Mouse (Mus musculus) lung, postnatal 25 days (tissue): ENCODE results near the gene Igfbp3.
A peak's percentile ranks its signal among the peaks of the same experiment; 100 is the strongest.

Experiments used
- DNase-seq: peaks from one replicate; pipeline ENCODE4 v3.0.0; 2022; ENCODE audit warnings: low spot score

The Igfbp3 gene

DNA sequence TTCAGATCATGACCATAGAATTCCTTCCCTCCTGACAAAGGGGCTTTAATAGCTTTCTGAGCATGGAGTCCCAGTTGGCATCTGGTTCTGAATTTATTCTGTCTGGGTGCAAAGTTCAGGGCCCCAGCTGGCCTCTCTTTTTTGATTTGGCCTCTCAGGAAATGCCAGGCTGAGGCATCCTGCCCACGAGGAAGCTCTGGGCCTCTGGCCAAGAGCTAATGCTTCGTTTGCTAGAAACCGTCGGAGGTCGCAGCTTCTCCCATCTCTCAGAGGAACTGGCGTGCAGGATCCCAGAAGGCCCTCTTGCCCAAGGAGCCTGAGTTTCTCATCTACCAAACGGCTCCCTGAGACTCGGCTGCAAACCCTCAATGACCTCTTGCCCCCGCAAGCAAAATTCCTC is 2.5 kb downstream of the Igfbp3 start:
- no peak for DNase-seq

DNA sequence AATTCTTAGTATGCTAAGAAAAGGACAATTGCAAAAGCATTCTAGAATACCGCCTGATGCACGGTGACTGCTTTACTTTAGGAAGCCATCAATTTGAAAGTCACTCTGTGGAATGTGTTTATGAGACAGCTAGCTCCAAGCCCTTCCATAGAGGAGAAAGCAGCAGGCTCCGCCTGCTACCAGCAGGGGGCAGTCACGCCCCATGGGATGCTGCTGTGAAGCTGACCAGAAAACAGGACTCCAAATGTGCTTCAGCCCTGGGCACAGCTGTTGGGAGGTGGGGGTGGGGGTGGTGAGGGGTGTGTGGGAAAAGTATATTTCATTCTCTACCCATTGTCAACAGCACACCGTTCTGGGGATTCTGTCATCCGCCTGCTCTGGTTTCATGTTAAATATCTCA is 3.4 kb downstream of the Igfbp3 start:
- peak; percentile 62 for DNase-seq

DNA sequence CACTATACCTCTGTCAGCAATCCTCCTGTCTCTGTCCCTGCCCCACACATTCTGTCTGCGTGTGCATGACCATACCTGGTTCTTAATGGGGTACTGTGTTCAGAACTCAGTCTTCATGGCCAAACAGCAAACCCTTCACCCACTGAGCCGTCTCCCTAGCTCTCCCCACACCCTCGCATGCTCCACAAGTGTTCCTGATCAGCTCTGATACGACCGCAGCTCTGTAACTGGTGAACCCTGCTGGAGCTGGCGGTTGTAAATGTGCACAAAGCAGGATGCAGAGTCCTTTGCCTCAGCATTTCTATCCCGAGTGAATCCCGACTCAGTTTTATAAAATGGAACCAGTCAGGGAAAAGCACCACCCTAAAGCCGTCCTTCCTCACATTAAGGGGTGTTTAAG is 9.9 kb downstream of the Igfbp3 start:
- DNase-seq = no peak

DNA sequence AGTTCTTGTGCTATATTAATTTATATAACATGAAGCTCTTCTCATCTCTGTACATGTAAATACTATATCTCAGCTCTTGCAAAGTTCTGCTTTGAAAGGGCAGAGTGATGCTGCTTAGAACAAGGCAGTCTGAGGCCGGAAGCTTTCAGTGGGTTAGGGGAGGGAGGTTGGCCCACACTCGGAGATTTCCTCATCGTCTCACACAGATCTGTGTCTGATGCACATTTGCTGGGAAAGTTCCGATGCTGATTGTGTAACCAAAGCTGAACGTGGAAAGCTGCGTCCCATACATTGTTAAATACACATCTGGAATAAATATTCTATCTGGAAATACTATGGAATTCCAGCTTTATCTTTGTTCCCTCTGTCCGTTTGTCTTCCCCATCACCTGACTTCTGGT is 11.5 kb downstream of the Igfbp3 start:
- DNase-seq = no peak

DNA sequence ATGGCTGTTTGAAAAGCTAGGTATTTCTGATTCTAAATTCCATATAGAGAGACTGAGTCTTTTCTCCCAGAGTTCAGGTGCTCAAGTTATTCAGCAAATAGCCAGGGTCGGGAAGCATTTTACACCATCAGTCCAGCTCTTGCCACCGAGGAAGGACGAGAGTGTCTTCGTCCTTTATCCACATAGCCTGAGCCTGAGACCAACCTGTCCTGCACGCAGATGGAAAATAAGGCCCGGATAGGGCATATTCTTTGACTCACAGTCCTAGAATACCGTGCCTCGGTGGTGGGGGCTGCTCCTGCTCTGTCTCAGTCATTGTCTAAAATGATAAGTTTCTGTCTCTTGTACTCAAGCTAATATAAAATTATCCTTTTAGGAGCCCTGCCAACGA is 13.3 kb downstream of the Igfbp3 start:
- no peak for DNase-seq

DNA sequence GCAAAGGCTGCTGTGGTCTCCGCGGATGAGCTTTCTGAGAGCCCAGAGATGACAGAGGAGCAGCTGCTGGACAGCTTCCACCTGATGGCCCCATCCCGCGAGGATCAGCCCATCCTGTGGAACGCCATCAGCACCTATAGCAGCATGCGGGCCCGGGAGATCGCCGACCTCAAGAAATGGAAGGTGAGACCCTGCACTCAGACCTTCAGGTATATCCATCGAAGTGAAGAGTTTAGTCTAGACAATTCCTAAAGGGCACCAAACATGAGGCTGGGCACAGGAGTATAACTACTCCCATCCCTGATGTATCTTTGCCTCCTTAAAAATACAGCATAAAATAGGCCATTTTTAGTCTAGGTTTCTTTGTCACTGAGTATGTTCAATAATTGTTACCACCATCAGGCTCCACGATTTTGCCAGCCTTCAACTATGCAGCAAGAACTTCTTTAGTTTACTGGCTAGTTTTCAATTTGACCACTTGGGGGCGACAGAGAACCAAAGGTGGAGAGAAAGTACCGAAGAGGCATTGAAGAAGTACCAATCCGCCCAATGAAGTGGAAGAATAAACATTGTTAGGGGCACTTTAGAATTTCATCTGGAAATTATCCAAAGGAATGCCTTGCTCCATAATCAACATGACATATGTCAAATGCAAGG is 13.9 kb downstream of the Igfbp3 start:
- DNase-seq = peak; percentile 60

DNA sequence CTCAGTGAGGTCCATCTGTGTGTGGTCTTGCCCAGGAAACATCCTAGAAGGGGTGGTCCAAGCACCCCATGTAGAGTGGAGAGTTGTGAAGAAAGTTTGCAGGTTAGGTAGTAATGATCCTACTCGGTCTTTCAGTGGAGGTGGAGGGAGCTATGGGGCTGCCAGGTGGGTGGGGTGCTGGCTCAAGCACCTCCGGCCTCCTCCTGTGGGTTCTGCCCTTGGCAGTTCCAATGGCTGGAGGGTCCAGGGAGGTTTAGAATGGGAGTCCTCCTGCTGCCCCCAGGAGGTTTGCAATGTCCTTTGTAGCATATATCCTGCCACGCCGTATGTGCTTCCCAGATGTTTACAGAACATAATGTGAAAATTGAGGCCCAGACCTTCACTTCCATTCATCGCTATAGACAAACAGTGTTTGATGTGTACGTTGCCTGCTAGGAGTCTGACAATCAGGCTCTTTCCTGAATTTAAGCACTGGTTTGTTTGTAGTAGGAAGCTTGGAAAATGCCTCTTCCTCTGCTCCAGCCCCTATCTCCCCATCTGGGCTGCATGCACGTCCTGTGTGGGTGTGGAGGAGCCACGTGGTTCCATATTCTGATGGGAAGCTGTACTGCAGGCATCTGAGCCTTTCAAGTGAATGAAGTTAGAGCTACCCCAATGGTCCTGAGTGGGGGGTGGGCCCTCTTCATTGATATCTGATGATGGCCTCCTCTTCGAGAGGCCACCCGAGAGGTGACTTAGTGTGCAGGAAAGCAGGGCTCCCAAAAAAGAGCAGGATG is 15.1 kb downstream of the Igfbp3 start:
- no peak for DNase-seq

DNA sequence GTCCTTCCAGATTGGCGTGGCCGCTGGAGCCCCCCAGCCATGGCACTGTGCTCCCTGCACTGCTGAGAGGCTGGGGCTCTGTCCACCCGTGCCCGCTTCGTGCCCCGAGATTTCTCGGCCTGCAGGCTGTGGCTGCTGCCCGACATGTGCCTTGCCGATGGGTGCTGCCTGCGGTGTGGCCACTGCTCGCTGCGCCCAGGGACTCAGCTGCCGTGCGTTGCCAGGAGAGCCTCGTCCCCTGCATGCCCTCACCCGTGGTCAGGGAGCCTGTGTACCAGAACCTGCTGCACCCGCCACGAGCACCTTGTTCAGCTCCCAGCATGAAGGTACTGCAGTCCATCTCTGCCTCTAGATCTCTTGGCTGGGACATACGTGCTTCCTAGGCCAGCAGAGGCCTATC is 15.7 kb downstream of the Igfbp3 start:
- DNase-seq = no peak

DNA sequence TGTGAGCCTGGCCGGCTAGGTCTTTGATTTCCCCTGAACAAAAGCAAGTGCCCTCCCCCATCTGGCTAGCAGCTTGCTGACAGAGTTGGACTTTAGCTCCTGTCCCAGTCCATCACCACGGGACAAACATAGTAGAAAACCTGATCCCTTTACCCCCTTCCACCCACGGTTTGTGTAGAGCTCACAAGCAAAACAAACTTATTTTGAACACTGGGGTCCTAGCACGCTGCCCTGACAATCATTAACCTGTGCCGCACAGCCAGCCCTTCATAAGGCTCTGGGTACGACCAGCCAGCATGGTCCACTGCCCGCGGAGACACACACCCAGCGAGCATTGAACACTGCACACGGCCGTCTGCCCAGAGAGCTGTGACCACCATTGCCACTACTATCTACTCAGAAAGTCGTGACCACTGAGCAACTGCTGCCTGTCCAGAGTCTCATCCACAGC is 16.2 kb downstream of the Igfbp3 start, which contains the start of gene Igfbp1:
TSS of gene Igfbp1 (plus strand) at position 292 of the 451 bp plus-strand sequence.
- DNase-seq = no peak

DNA sequence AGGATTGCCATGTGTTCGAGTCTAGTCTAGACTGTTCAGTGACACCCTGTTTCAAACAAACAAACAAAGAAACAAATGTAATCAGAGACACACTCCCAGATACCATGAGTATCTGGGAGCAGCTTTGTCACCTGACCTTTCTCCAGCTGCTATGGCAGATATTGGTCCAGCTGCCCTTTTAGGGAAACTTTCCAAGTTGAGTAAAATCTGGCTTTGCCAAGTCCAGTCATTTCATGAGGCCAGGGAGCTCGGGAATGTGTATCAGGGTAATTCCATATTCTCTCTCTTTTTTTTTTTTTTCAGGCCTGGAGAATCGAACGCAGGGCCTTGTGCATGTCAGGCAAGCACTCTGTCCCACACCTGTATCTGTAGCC is 18.4 kb downstream of the Igfbp3 start:
- DNase-seq = no peak

DNA sequence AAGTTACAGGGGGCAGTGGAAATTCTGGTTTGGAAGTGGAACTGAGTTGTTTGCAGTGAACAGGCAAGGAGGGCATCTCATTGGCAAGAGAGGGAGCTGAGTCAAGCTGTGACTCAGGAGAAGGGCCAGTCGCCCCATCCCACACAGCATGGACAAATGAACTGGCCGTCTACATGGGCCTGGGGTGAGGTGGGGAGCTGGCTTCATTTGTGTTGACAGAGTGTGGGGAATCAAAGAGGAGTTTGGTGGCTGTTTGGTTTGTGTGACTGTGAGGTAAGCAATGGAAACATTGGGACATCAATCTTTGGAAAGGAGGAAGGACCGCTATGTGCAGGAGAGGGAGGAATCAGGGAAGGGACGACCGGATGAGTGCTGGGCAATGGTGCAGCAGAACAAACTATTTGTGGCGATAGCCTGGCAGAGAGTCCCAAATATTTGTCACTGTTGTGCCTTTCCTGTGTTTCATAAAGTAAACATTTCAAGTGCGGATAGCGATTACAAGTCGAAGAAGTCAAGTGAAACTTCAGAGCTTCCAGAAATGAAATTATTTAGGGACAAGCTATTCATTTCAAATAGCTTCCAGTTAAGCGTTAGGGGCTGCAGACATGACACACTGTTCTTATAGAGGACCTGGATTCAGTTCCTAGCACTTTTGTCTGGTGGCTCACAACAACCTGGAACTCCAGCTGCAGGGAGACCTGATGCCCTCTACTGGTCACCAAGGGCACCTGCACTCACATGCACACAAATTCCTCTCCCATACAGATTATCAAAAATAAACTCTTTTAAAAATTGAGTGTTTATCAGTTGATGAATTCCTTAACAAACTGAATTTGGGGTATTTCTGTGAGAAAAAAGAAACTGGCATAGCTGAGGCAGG is 19.1 kb downstream of the Igfbp3 start:
- DNase-seq = no peak

DNA sequence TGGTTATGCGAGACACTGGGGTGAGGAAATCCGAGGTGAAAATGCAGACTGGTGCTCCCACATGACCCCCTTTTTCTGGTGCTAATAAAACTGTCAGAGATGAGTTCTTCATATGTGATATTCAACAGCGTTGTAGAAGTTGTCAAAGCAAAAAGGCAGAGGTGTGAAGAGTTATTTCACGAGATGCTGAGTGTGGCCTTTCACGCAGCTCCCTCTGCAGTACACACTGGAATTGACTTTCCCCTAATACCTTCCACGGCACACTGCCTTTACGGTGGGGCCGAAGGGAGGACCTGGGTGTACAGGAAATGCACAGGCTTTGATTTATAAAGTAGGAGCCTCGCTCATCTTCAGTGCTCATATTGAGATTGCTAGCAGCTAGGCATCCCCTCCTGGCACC is 20.6 kb downstream of the Igfbp3 start:
- no peak for DNase-seq

DNA sequence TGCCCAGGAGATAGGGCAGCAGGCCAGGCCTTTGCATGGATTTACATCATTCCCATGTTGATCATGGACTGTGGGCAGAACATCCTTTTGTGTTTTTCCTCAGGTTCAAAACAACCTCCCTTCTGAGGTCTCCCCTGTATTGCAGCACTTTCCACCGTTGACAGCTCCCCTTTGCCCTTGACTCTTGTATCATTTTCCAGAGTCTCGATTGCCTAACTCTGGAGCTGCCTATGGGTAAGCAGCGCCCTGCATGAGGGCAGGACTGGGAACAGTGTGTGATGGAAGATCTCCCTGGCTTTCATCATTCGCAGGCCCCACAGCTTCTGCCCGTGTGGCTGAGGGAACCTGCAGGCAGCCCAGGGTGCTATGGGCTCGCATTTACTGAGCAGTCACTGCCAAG is 21.0 kb downstream of the Igfbp3 start:
- DNase-seq = no peak

DNA sequence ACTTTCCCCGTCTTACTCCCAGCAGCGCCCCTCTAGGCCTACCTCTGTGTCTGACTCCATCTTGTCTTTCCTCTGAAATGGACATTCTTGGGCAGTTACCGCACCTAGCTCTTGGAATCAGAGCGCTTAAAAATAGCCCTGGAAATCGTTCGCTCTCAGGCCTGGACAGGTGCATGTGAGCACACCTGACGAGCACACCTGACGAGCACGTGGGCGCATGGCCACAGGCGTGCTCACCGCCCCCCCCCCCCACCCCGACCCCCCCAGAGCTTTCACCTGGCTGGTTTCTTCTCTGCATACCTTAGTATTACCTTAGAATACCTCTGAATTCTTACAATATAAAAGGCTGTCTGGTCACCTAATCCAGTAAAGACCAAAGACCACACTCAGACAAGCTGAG is 25.3 kb downstream of the Igfbp3 start, which contains the start of gene Gm11985:
TSS of gene Gm11985 (minus strand) at position 101 of the 400 bp plus-strand sequence.
- no peak for DNase-seq

DNA sequence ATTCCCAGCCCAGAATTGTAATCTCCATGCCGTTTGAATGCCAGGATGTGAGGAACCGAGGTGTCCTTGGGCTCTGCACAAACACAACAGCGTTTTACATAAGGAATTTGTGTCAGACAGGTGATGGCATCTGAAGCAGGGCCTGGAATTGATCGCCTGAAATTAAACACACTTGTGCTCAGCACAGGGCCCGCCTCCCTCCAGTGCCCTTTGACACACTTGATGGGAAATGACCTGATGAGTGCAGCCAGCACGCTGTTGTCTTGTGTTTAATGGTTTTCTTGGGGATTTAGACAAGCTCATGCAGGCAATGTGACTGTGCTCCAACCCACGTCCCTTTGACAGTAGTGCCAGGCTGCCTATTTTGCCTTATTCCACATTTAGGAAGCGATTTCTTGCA is 26.3 kb downstream of the Igfbp3 start:
- no peak for DNase-seq

DNA sequence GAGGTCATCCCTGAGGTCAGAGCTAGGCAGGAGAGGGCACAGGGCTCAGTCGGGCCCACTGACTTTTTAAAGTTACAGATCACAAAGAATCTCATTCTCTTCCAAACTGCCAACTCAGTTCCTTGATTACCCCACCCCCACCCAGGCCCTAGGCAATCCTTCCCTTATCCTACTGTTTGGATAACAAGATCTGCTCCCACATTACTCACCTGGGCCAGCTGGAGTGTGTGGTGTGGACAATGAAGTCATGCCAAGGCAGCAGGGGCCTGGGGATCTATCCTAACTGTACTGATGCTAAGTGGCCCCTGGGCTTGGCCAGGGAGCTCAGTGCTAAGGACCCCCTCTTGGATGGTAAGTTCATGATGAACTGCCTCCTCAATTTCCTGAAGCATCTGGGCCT is 29.3 kb downstream of the Igfbp3 start:
- no peak for DNase-seq

DNA sequence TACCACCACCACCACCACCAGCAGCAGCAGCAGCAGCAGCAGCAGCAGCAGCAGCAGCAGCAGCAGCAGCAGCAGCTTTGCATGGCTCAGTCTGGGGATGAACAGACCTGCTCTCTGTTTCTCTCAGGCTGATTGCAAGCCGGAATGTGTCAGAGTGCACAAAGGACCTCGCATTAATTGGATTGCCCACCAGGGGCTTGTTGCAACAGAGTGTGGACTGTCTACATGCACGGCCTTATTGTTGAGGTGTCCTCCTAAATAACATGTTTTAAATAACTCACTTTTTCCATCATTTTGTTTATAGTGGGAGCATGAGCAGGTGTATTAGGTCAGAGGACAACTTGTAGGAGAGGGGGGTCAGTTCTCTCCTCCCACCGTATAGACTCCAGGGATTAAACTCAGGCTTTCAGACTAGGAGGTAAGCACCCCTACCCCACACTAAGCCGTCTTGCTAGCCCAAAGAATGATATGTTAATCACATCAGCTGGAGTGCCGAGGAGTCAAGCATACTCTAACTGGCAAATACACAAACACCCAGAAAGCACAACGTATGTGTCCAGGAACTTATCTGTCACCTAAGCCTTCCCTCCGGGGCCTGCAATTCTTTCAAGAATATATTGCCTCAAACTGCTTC is 31.2 kb downstream of the Igfbp3 start:
- no peak for DNase-seq

DNA sequence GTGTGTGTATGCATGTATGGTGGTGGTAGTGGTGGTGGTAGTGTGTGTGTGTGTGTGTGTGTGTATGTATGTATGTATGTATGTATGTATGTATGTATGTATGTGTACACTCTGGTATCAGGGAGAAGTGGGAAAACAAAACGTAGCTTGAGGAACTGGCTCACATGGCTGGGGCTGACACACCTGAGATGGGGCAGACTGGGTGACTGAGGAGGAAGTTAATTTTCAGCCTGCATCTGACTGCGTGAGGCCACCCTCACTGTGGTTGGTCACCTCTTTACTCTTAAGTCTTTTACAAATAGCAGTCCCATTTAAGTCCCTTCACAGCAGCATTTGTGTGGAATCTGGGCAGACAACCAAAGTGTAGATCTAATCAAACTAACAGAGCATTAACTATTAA is 34.4 kb downstream of the Igfbp3 start:
- no peak for DNase-seq

DNA sequence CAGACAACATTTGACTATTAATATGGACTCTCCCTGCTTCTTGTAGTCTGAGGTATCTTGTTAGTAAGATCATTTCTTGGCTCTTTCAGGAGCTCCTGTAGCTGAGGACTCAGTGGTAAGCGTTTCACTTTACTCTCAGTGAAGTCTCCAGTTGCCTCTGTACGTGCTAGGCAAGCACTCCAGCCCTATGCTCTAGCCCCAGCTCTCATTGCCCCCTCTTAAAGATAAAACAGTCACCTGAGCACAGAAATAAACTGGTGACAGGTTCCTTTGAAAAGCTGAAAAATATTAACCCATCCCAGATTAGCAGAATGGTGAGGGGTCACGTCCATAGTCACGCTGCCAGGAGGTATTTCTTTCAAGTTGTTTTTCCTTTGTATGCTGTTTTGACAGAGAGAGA is 35.0 kb downstream of the Igfbp3 start:
- no peak for DNase-seq

DNA sequence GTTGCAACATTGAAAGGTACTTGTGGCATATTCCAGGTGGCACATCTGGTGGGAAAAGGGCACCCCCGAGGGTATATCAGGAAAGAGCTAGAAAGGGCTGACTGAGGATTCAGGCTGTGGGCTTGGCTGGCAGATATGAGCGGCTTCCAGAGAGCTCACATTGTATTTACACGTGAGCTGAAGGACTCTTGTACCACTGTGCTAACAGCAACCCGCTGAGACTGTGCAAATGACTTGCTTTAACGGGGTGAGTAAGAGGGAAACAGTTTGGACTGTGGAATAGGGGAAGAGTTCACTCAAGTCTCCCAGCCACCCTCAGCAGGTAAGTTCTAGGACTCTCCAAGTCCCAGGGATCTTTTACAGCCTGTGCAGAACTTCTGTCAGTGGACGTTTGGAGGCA is 40.1 kb downstream of the Igfbp3 start:
- peak; percentile 75 for DNase-seq

DNA sequence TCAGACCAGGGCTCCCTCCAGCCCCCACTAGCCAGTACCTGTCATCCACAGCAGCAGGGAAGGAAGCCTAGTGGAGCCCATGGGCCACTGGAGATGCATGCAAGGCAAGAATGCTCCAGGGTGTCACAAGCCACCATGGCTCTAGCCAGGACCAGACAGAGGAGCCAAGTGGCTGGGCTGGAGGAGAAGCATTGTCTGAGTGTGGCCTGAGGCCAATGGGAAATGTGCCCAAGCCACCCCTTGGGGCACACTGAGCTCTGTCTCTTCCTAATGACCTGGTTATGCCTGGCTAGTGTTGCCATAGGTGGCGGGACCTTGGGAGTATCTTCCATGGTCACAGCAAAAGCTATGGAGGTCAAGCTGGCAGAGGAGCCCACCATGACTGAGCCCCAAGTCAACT is 44.1 kb downstream of the Igfbp3 start:
- no peak for DNase-seq

DNA sequence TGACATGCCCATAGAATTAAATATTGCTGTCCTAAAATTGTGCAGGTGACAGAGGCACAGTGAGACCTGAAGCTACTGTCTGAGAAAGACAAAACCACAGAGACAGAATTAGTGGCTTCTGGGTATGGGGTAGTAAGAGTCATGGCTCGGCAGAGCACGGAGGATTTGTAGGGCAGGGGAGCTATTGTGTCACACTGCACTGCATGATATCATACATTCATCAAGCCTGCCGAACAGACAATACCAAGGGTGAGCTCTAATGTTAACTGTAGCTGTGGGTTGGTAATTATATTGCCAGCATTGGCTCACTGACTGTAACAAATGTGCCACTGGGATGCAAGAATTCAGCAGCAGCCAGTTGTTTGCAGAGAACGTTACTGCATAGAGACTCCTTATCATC is 49.3 kb downstream of the Igfbp3 start:
- no peak for DNase-seq
